Comparison of ENCODE assay signal across 27 mouse cellular contexts in genomic region chr19:24519732-24520409, GRCm38 (mm10). TPM values are rescaled to one million over a fixed set of nuclear protein-coding genes. Genes with fewer than 3 reads are reported as not detected.
A peak's percentile ranks its signal among the peaks of the same experiment; 100 is the strongest.
DNase-seq lines count a peak whose midpoint lies in the region; ATAC-seq and TF ChIP-seq lines count a peak whose summit lies in the region.
"Had no signal": no experiment of that assay in that cellular context is flagged by ENCODE, and none has a peak within 500 bp of the region (broad histone marks: within the 10 kb centered on the region; RNA-seq: fewer than 3 reads in every experiment).

No protein-coding gene starts in this region.

- no peaks in the 10 kb centered on the region for H3K9me3 ChIP-seq in midbrain, embryonic 11.5 days (ENCODE audit: control insufficient read depth, low read length)
- no peaks in the 10 kb centered on the region for H3K9me3 ChIP-seq in midbrain, embryonic 13.5 days
- no peaks in the 10 kb centered on the region for H3K9me3 ChIP-seq in liver, embryonic 16.5 days (replicated peaks; ENCODE audit: control insufficient read depth, low read length)
- no peaks in the 10 kb centered on the region for H3K9me3 ChIP-seq in forebrain, embryonic 14.5 days (replicated peaks; ENCODE audit: control insufficient read depth, low read length)
- H3K9me3 ChIP-seq: embryonic facial prominence, embryonic 12.5 days; forebrain, embryonic 15.5 days; heart, embryonic 15.5 days; limb, embryonic 13.5 days; midbrain, embryonic 15.5 days; neural tube, embryonic 15.5 days had no signal

- DNase-seq in cerebellum, adult 2 months: no peak
- no peak for DNase-seq in cerebellum, adult 11 months
- peak; percentile 66 for DNase-seq in midbrain, embryonic 11.5 days (ENCODE audit: low spot score, missing footprints)
- no peak for DNase-seq in forebrain, embryonic 14.5 days (ENCODE audit: low spot score)
- DNase-seq in right cerebral cortex, postnatal 36 days (ENCODE audit: low spot score in 2 of 2): no peak
- DNase-seq: adrenal gland, postnatal 10 days; cerebellum, adult 9-11 months; embryo, embryonic 11 days; gastrocnemius, postnatal 36 days; heart, postnatal 4 days; kidney, adult 2 months; kidney, postnatal 4 days; lung, adult 2 months; lung, postnatal 10 days; retina, postnatal 1 day; right cerebral cortex, postnatal 25 days had no signal

- ATAC-seq in midbrain, embryonic 11.5 days (ENCODE audit: low FRiP score): no peak
- ATAC-seq in midbrain, embryonic 13.5 days: no peak
- no peak for ATAC-seq in liver, embryonic 16.5 days (ENCODE audit: low read depth)
- ATAC-seq in forebrain, embryonic 14.5 days: no peak
- ATAC-seq: forebrain, embryonic 15.5 days; midbrain, embryonic 15.5 days had no signal

- no peak overlapping the region for H3K4me2 ChIP-seq in midbrain, embryonic 11.5 days
- no peak overlapping the region for H3K4me2 ChIP-seq in midbrain, embryonic 13.5 days (replicated peaks)
- H3K4me2 ChIP-seq in liver, embryonic 16.5 days (ENCODE audit: low read depth, low read length): no peak overlapping the region
- no peak overlapping the region for H3K4me2 ChIP-seq in forebrain, embryonic 14.5 days (ENCODE audit: low read length)
- H3K4me2 ChIP-seq: embryonic facial prominence, embryonic 12.5 days; forebrain, embryonic 15.5 days; heart, embryonic 15.5 days; hindbrain, embryonic 14.5 days; limb, embryonic 13.5 days; midbrain, embryonic 15.5 days; neural tube, embryonic 15.5 days had no signal

- no peak for TF ChIP-seq CTCF in cerebellum, adult 2 months (IDR thresholded peaks at IDR 0.05; ENCODE audit: borderline replicate concordance, insufficient read depth, low read depth, low read length)

- no peak overlapping the region for H3K9ac ChIP-seq in midbrain, embryonic 11.5 days (ENCODE audit: low read length)
- no peak overlapping the region for H3K9ac ChIP-seq in midbrain, embryonic 13.5 days (replicated peaks)
- H3K9ac ChIP-seq in liver, embryonic 16.5 days (ENCODE audit: low read depth, low read length): no peak overlapping the region
- H3K9ac ChIP-seq in forebrain, embryonic 14.5 days (ENCODE audit: low read length): no peak overlapping the region
- H3K9ac ChIP-seq: embryonic facial prominence, embryonic 12.5 days; forebrain, embryonic 15.5 days; heart, embryonic 15.5 days; hindbrain, embryonic 14.5 days; limb, embryonic 13.5 days; midbrain, embryonic 15.5 days; neural tube, embryonic 15.5 days had no signal

- H3K27ac ChIP-seq in cerebellum, adult 2 months (ENCODE audit: insufficient read depth, low read length): 0 out of 2 replicates have a peak overlapping the region, but pooled peaks have one; percentile 27
- no peak overlapping the region for H3K27ac ChIP-seq in midbrain, embryonic 11.5 days (ENCODE audit: low read depth, low read length)
- H3K27ac ChIP-seq in midbrain, embryonic 13.5 days: no peak overlapping the region
- peak overlapping the region; percentile 54 for H3K27ac ChIP-seq in liver, embryonic 16.5 days (ENCODE audit: low read length)
- H3K27ac ChIP-seq in forebrain, embryonic 14.5 days (ENCODE audit: low read depth, low read length): no peak overlapping the region
- H3K27ac ChIP-seq: embryonic facial prominence, embryonic 12.5 days; forebrain, embryonic 15.5 days; heart, embryonic 15.5 days; hindbrain, embryonic 14.5 days; limb, embryonic 13.5 days; macrophage; midbrain, embryonic 15.5 days; neural tube, embryonic 15.5 days had no signal

- H3K4me1 ChIP-seq in cerebellum, adult 2 months (ENCODE audit: control insufficient read depth, insufficient read depth, low read length): peaks cover 25% of the 10 kb centered on the region
- H3K4me1 ChIP-seq in midbrain, embryonic 11.5 days (ENCODE audit: control insufficient read depth, insufficient read depth, low read length): no peaks in the 10 kb centered on the region
- no peaks in the 10 kb centered on the region for H3K4me1 ChIP-seq in midbrain, embryonic 13.5 days (replicated peaks)
- H3K4me1 ChIP-seq in liver, embryonic 16.5 days (ENCODE audit: control insufficient read depth, low read depth, low read length): peaks cover 48% of the 10 kb centered on the region
- no peaks in the 10 kb centered on the region for H3K4me1 ChIP-seq in forebrain, embryonic 14.5 days (ENCODE audit: control insufficient read depth, insufficient read depth, low read length)
- H3K4me1 ChIP-seq: embryonic facial prominence, embryonic 12.5 days; forebrain, embryonic 15.5 days; limb, embryonic 13.5 days; midbrain, embryonic 15.5 days; neural tube, embryonic 15.5 days had no signal

- TF ChIP-seq POLR2A in cerebellum, adult 2 months (IDR thresholded peaks at IDR 0.05; ENCODE audit: borderline replicate concordance, insufficient read depth, low read length): no peak

- H3K4me3 ChIP-seq in cerebellum, adult 2 months (replicated peaks; ENCODE audit: insufficient read depth, low read depth, low read length): no peak overlapping the region
- no peak overlapping the region for H3K4me3 ChIP-seq in midbrain, embryonic 11.5 days (ENCODE audit: low read depth, low read length)
- no peak overlapping the region for H3K4me3 ChIP-seq in midbrain, embryonic 13.5 days (replicated peaks)
- no peak overlapping the region for H3K4me3 ChIP-seq in liver, embryonic 16.5 days (ENCODE audit: low read depth, low read length)
- no peak overlapping the region for H3K4me3 ChIP-seq in forebrain, embryonic 14.5 days (ENCODE audit: low read depth, low read length)
- H3K4me3 ChIP-seq: embryonic facial prominence, embryonic 12.5 days; forebrain, embryonic 15.5 days; heart, embryonic 15.5 days; limb, embryonic 13.5 days; midbrain, embryonic 15.5 days; neural tube, embryonic 15.5 days had no signal

- H3K36me3 ChIP-seq in midbrain, embryonic 11.5 days (ENCODE audit: control insufficient read depth, insufficient read depth, low read length): no peaks in the 10 kb centered on the region
- H3K36me3 ChIP-seq in midbrain, embryonic 13.5 days: no peaks in the 10 kb centered on the region
- H3K36me3 ChIP-seq in liver, embryonic 16.5 days (ENCODE audit: control insufficient read depth, insufficient read depth): no peaks in the 10 kb centered on the region
- no peaks in the 10 kb centered on the region for H3K36me3 ChIP-seq in forebrain, embryonic 14.5 days (ENCODE audit: control insufficient read depth, insufficient read depth, low read length)
- H3K36me3 ChIP-seq: embryonic facial prominence, embryonic 12.5 days; forebrain, embryonic 15.5 days; heart, embryonic 15.5 days; limb, embryonic 13.5 days; midbrain, embryonic 15.5 days; neural tube, embryonic 15.5 days had no signal

- WGBS in cerebellum, adult 2 months: 94% methylated on average over 6 of the region's 6 CpGs
- WGBS in midbrain, embryonic 11.5 days: 89% methylated on average over 6 of the region's 6 CpGs
- WGBS in midbrain, embryonic 13.5 days: 88% methylated on average over 6 of the region's 6 CpGs
- WGBS in liver, embryonic 16.5 days (ENCODE audit: insufficient replicate concordance): 44% methylated on average over 6 of the region's 6 CpGs
- 92% methylated on average over 6 of the region's 6 CpGs for WGBS in forebrain, embryonic 14.5 days

- H3K27me3 ChIP-seq in cerebellum, adult 2 months (ENCODE audit: control insufficient read depth, insufficient read depth, low read length): no peaks in the 10 kb centered on the region
- H3K27me3 ChIP-seq in midbrain, embryonic 11.5 days (ENCODE audit: control insufficient read depth, insufficient read depth, low read length): no peaks in the 10 kb centered on the region
- H3K27me3 ChIP-seq in midbrain, embryonic 13.5 days: no peaks in the 10 kb centered on the region
- H3K27me3 ChIP-seq in liver, embryonic 16.5 days (ENCODE audit: control insufficient read depth, insufficient read depth, low read depth, low read length): no peaks in the 10 kb centered on the region
- no peaks in the 10 kb centered on the region for H3K27me3 ChIP-seq in forebrain, embryonic 14.5 days (replicated peaks; ENCODE audit: control insufficient read depth, insufficient read depth, low read length)
- H3K27me3 ChIP-seq: CH12.LX; embryonic facial prominence, embryonic 12.5 days; forebrain, embryonic 15.5 days; heart, embryonic 15.5 days; limb, embryonic 13.5 days; midbrain, embryonic 15.5 days; neural tube, embryonic 15.5 days had no signal

RNA-seq across cellular contexts. Expression of gene Pip5k1b, which starts 35.8 kb away (rescaled TPM):
- 36.3 and 41.9 TPM in 2 replicates for polyA plus RNA-seq in cerebellum, adult 2 months (2012; rRNA removed)
- polyA plus RNA-seq in midbrain, embryonic 11.5 days (2014; fragmentation: Nextera tagmentation; extraction: Ambion mirVana): 2.3 and 2.9 TPM in 2 replicates
- polyA plus RNA-seq in midbrain, embryonic 13.5 days (2015; fragmentation: Nextera tagmentation; extraction: Ambion mirVana): 1.3 TPM in 2 replicates
- 8.3 and 8.7 TPM in 2 replicates for polyA plus RNA-seq in liver, embryonic 16.5 days (2015; fragmentation: Nextera tagmentation; extraction: Ambion mirVana)
- polyA plus RNA-seq in forebrain, embryonic 14.5 days (2014; fragmentation: Nextera tagmentation; extraction: Ambion mirVana): 1.8 and 2.1 TPM in 2 replicates

RNA-seq across cellular contexts. Expression of gene Fam122a, which starts 42.7 kb away (rescaled TPM):
- 25.1 and 27.2 TPM in 2 replicates for polyA plus RNA-seq in cerebellum, adult 2 months (2012; rRNA removed)
- polyA plus RNA-seq in midbrain, embryonic 11.5 days (2014; fragmentation: Nextera tagmentation; extraction: Ambion mirVana): 48.3 and 50.6 TPM in 2 replicates
- polyA plus RNA-seq in midbrain, embryonic 13.5 days (2015; fragmentation: Nextera tagmentation; extraction: Ambion mirVana): 52.7 and 54.5 TPM in 2 replicates
- polyA plus RNA-seq in liver, embryonic 16.5 days (2015; fragmentation: Nextera tagmentation; extraction: Ambion mirVana): 20.3 and 20.5 TPM in 2 replicates
- 41.3 and 48.2 TPM in 2 replicates for polyA plus RNA-seq in forebrain, embryonic 14.5 days (2014; fragmentation: Nextera tagmentation; extraction: Ambion mirVana)

Comparison
In these comparisons a context has a peak if more than half of its experiments do, and no peak if none do; other contexts are left out.
1. H3K27ac ChIP-seq: peak in cerebellum, adult 2 months (single experiment) and liver, embryonic 16.5 days (single experiment); none in midbrain, embryonic 11.5 days (single experiment), midbrain, embryonic 13.5 days (single experiment) and forebrain, embryonic 14.5 days (single experiment).